Mouse (Mus musculus) liver, adult 2 months (tissue): ENCODE measurements around the gene Gab3. TPM values are rescaled to one million over a fixed set of nuclear protein-coding genes. Genes with fewer than 3 reads are reported as not detected.
A peak's percentile ranks its signal among the peaks of the same experiment; 100 is the strongest.

Experiments
- DNase-seq: peaks from one replicate; pipeline ENCODE4 v3.0.0-alpha.2; 2011; ENCODE audit warnings: low read depth, low spot score; ENCODE audit errors: extremely low read depth
- H3K27ac ChIP-seq: fragments of 200-500 bp; replicated peaks from 2 replicates; pipeline ENCODE4 v1.5.1; 2012; ENCODE audit warnings: low read depth, mild to moderate bottlenecking, control low read depth, inconsistent platforms, low read length; ENCODE audit not compliant: insufficient read depth
- H3K27me3 ChIP-seq: fragments of 200-500 bp; 2 replicates; pipeline ENCODE4 v1.6.1; 2012; ENCODE audit warnings: mild to moderate bottlenecking, moderate library complexity, low read length, inconsistent platforms; ENCODE audit not compliant: control insufficient read depth, insufficient read depth
- H3K36me3 ChIP-seq: fragments of 200-500 bp; 2 replicates; pipeline ENCODE4 v1.6.1; 2012; ENCODE audit warnings: low read length, inconsistent platforms; ENCODE audit not compliant: control insufficient read depth, insufficient read depth
- H3K4me1 ChIP-seq: fragments of 200-500 bp; 2 replicates; pipeline ENCODE4 v1.6.1; 2011; ENCODE audit warnings: low read length; ENCODE audit not compliant: control insufficient read depth, insufficient read depth
- H3K4me3 ChIP-seq: fragments of 200-500 bp; 2 replicates; pipeline ENCODE4 v1.5.1; 2011; ENCODE audit warnings: low read depth, mild to moderate bottlenecking, control low read depth, low read length, moderate library complexity; ENCODE audit not compliant: insufficient read depth
- H3K79me2 ChIP-seq: fragments of 200-500 bp; 2 replicates; pipeline ENCODE4 v1.6.1; 2012; ENCODE audit warnings: inconsistent platforms, mild to moderate bottlenecking, low read length, moderate library complexity; ENCODE audit not compliant: control insufficient read depth, insufficient read depth
- H3K9ac ChIP-seq: fragments of 200-500 bp; 2 replicates; pipeline ENCODE4 v1.6.1; 2012; ENCODE audit warnings: low read depth, mild to moderate bottlenecking, control low read depth, inconsistent platforms, low read length
- CTCF ChIP-seq: fragments of 200-500 bp; IDR thresholded peaks from 2 replicates; pipeline ENCODE4 v1.5.1; 2011; ENCODE audit warnings: low read depth, low read length, control low read depth
- POLR2A ChIP-seq: fragments of 200-500 bp; IDR thresholded peaks from 2 replicates; pipeline ENCODE4 v1.6.1; 2011; ENCODE audit warnings: low read length, control low read depth; ENCODE audit not compliant: insufficient read depth; ENCODE audit errors: extremely low read depth
- WGBS: fragments of 180-500 bp; shearing (Covaris S2); methylation state at CpG from one replicate; pipeline ENCODE4 v1.1.7; 2018; 5-methylcytosine and 5-hydroxymethylcytosine counted together
- polyA plus RNA-seq: library from polyadenylated mRNA; depleted of rRNA; stranded (reverse); fragments of >200 nt; gene quantifications from 2 replicates; pipeline ENCODE4 v1.2.3, GENCODE M21; 2012; rRNA removed
- total RNA-seq: library from RNA; depleted of rRNA; stranded (reverse); fragments of >200 nt; gene quantifications from 2 replicates; pipeline ENCODE4 v1.2.3, GENCODE M21; 2014; rRNA removed

The Gab3 gene
- total RNA-seq, result 0.28 and 0.40 TPM in 2 replicates
- 0.11 and 0.18 TPM in 2 replicates for polyA plus RNA-seq

- Histone ChIP-seq H3K27me3 (no peaks in the 10 kb centered on the region), H3K79me2 (no peaks in the 10 kb centered on the region), H3K27ac (no peak within 1 kb of the TSS), H3K36me3 (no peaks in the 10 kb centered on the region), H3K9ac (peak within 1 kb of the TSS; percentile 12), H3K4me3 (peak within 1 kb of the TSS; percentile 72), H3K4me1 (no peaks in the 10 kb centered on the region)
- TF ChIP-seq POLR2A (no peak), CTCF (no peak)
- peak; percentile 23 for DNase-seq
- 0% methylated on average over 6 of the region's 17 CpGs for WGBS
These were observed at the start of gene Gab3 for GRCm38 (mm10) chrX:75084774-75085508. Gene Gab3, minus strand, starts transcription at chrX:75085458.

DNA sequence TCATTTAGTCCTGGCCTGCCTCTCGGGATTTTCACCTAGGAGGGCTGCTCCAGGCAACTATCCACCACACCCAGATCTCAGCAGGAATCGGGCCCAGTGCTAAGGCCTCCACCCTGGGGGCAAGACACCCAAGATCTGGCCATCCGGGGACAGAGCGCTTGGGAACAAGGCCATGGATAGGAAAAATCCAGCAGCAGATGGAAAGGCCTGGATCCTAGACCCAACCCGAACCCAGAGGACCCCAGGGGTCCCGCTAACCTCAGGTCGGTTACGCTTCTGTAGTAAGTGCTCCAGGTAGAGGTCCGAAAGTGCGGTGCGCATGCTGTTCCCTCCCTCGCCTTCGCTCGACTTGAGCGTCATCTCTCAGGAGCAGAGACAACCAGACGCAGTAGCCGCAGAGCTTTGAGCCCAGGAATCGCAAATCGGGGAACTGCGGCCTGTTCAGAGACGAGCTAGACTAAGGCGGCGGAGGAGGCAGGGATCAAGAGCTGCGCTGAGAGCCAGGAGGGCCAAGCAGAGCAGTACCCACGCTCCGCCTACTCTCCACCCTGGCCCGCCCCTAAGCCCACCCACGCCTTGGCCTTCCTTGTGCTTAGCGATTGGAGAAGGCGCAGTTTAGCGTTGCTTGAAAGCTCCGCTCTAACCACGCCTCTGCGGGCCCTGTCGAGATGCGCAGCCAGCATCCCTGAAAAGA, 45.4 kb upstream of the Gab3 start, which contains the start of gene Mpp1:
Gene Mpp1 (minus strand): TSS at position 550 of the 694 bp plus-strand sequence.
- H3K9ac ChIP-seq, result peak within 1 kb of the TSS; percentile 80
- TF ChIP-seq POLR2A, result peak; percentile 50; the same call in 1 of the 2 replicates
- TF ChIP-seq CTCF, result no peak
- peaks cover 7% of the 10 kb centered on the region; the same call in 1 of the 2 replicates for H3K4me1 ChIP-seq
- H3K79me2 ChIP-seq, result no peaks in the 10 kb centered on the region
- peak within 1 kb of the TSS; percentile 41 for H3K27ac ChIP-seq
- peak within 1 kb of the TSS; percentile 78 for H3K4me3 ChIP-seq
- peak; percentile 70 for DNase-seq
- WGBS, result under 1% methylated on average over 36 of the region's 36 CpGs
- H3K27me3 ChIP-seq, result no peaks in the 10 kb centered on the region
- no peaks in the 10 kb centered on the region for H3K36me3 ChIP-seq

DNA sequence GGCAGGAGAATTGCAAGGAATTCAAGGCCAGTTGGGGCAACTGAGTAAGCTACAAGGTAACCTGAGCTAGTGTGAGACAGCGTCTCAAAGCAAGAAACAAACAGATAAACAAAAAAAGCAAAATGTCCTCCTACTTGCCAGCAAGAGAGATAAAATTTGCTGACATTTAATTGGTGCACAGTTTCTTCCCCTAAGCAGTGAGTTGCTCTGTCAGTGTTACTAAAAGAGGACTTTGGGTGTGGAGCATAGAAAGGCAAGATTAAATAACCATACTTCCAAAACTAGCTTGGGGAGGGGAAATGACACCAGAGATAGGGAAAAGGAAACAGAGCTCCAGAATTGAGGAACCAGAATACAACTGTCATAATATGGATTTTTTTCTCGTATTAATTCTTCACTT, 44.2 kb upstream of the Gab3 start:
- DNase-seq, result peak; percentile 28
- Histone ChIP-seq H3K9ac (no peak overlapping the region), H3K4me1 (peaks cover 7% of the 10 kb centered on the region; the same call in 1 of the 2 replicates), H3K4me3 (peak overlapping the region; percentile 61; the same call in 1 of the 2 replicates), H3K27me3 (no peaks in the 10 kb centered on the region), H3K27ac (peak overlapping the region; percentile 63), H3K36me3 (peaks cover 3% of the 10 kb centered on the region; the same call in 1 of the 2 replicates), H3K79me2 (no peaks in the 10 kb centered on the region)
- TF ChIP-seq POLR2A (no peak), CTCF (no peak)
- WGBS, result 13% methylated on average over 2 of the region's 2 CpGs

DNA sequence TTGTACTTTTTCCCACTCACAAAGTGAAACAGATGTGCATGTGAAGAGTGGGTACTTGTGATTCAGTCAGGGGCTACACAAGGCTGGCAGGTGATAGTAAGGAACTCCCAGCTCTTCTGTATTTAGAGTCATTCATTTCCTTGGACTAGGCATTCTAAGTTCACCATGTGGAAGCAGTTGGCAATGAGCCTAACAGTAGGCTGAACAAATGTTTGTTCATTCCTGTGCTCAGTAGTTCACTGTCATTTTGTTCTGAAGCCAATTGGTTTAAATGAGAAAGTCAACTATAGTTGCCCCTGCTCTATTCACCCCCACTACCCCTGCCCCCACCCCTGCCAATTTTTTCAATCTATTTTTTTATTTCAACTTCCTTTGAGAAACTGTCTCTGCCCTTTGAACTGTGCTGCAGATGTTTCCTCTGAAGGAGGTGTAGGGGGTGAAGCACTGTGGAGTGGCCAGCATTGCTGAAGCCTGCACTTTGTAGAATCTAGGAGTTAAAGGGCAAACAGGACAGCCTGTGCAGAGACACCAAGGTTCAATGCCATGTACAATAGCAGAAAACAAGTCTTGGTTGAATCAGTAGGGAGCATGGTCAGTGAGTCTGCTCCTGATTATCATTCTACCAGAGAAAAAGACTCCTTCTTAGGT, 43.2 kb upstream of the Gab3 start:
- Histone ChIP-seq H3K9ac (no peak overlapping the region), H3K4me1 (peaks cover 7% of the 10 kb centered on the region; the same call in 1 of the 2 replicates), H3K4me3 (no peak overlapping the region)

DNA sequence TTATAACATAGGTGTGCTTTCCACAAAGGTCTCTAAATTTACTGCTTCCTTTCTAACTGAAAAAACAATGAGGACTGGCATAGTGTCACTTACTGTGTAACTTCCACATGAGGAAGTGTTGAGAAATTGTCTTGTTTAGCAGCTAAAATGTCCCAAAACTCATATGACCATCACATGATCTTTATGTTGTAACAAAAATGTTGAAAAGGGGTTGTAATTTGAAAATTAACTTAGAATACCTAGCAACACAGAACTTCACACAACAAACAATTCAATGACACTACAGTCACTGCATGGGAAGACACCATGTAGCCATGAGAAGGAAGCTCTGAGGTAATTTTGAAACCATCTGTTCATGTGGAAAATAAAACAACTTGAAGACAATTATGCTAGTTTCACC, 41.6 kb upstream of the Gab3 start:
- Histone ChIP-seq H3K4me3 (no peak overlapping the region), H3K27me3 (no peaks in the 10 kb centered on the region), H3K9ac (no peak overlapping the region), H3K27ac (no peak overlapping the region), H3K79me2 (no peaks in the 10 kb centered on the region), H3K36me3 (peaks cover 11% of the 10 kb centered on the region; the same call in 1 of the 2 replicates), H3K4me1 (peaks cover 7% of the 10 kb centered on the region; the same call in 1 of the 2 replicates)
- DNase-seq, result no peak
- TF ChIP-seq POLR2A, result no peak
- no peak for TF ChIP-seq CTCF

More for the DNA sequence above, 43.2 kb upstream of the Gab3 start:
- Histone ChIP-seq H3K27ac (peak overlapping the region; percentile 78; the same call in 1 of the 2 replicates), H3K36me3 (peaks cover 6% of the 10 kb centered on the region; the same call in 1 of the 2 replicates), H3K27me3 (no peaks in the 10 kb centered on the region), H3K79me2 (no peaks in the 10 kb centered on the region)
- peak; percentile 86 for DNase-seq
- TF ChIP-seq POLR2A, result no peak
- TF ChIP-seq CTCF, result no peak
